Mouse (Mus musculus) erythroblast, embryonic 14.5 days (primary cell): ENCODE measurements around the gene Uncx.

Experiments
- GATA1 ChIP-seq: IDR thresholded peaks from 2 replicates; pipeline ENCODE4 v1.6.1; 2012; ENCODE audit warnings: low read length, inconsistent platforms, mixed read lengths
- TAL1 ChIP-seq: IDR thresholded peaks from 3 replicates; pipeline ENCODE4 v1.6.1; 2012; ENCODE audit warnings: low read length, inconsistent platforms, mixed read lengths

- no peak for TF ChIP-seq GATA1
- no peak for TF ChIP-seq TAL1
Measured at GRCm38 (mm10) chr5:139585748-139586060, 42.4 kb downstream of the Uncx start.
